Comparison of ENCODE assay signal across 25 mouse cellular contexts in genomic region chr11:74902416-74902815, GRCm38 (mm10). TPM values are rescaled to one million over a fixed set of nuclear protein-coding genes. Genes with fewer than 3 reads are reported as not detected.
A peak's percentile ranks its signal among the peaks of the same experiment; 100 is the strongest.
DNase-seq lines count a peak whose midpoint lies in the region; ATAC-seq and TF ChIP-seq lines count a peak whose summit lies in the region.
"Had no signal": no experiment of that assay in that cellular context is flagged by ENCODE, and none has a peak within 500 bp of the region (broad histone marks: within the 10 kb centered on the region; RNA-seq: fewer than 3 reads in every experiment).

No protein-coding gene starts in this region.

- no peak overlapping the region for H3K4me2 ChIP-seq in intestine, embryonic 16.5 days (ENCODE audit: low read depth, low read length)
- no peak overlapping the region for H3K4me2 ChIP-seq in intestine, embryonic 15.5 days (replicated peaks)
- no peak overlapping the region for H3K4me2 ChIP-seq in midbrain, embryonic 11.5 days
- no peak overlapping the region for H3K4me2 ChIP-seq in midbrain, postnatal 0 days (ENCODE audit: low read depth, low read length, poor library complexity, severe bottlenecking)
- peak overlapping the region; percentile 40 for H3K4me2 ChIP-seq in intestine, postnatal 0 days (replicated peaks; ENCODE audit: low read depth)
- H3K4me2 ChIP-seq in stomach, postnatal 0 days (replicated peaks; ENCODE audit: low read depth) = no peak overlapping the region
- H3K4me2 ChIP-seq: embryonic facial prominence, embryonic 12.5 days; forebrain, embryonic 13.5 days; forebrain, embryonic 15.5 days had no signal

- no peak for TF ChIP-seq CTCF in midbrain, postnatal 0 days (IDR thresholded peaks at IDR 0.05)
- TF ChIP-seq CTCF in intestine, postnatal 0 days (IDR thresholded peaks at IDR 0.05; ENCODE audit: low read depth) = no peak
- no peak for TF ChIP-seq CTCF in stomach, postnatal 0 days (IDR thresholded peaks at IDR 0.05; ENCODE audit: low read depth)

- no peak for TF ChIP-seq EP300 in stomach, postnatal 0 days (optimal IDR thresholded peaks at IDR 0.05)

- ATAC-seq in intestine, embryonic 16.5 days = no peak
- ATAC-seq in intestine, embryonic 15.5 days = no peak
- no peak for ATAC-seq in midbrain, embryonic 11.5 days (ENCODE audit: low FRiP score)
- no peak for ATAC-seq in midbrain, postnatal 0 days (ENCODE audit: low FRiP score)
- ATAC-seq in intestine, postnatal 0 days = no peak
- no peak for ATAC-seq in stomach, postnatal 0 days (ENCODE audit: low FRiP score, low TSS enrichment)
- ATAC-seq: activated CD4-positive, CD25-positive, alpha-beta regulatory T cell, adult 4 months; CD4-positive, CD25-positive, alpha-beta regulatory T cell, adult 4 months; forebrain, embryonic 13.5 days; forebrain, embryonic 15.5 days; forebrain, postnatal 0 days; Patski had no signal

- H3K9me3 ChIP-seq in intestine, embryonic 16.5 days (ENCODE audit: control insufficient read depth, low read length) = no peaks in the 10 kb centered on the region
- no peaks in the 10 kb centered on the region for H3K9me3 ChIP-seq in intestine, embryonic 15.5 days
- H3K9me3 ChIP-seq in midbrain, embryonic 11.5 days (ENCODE audit: control insufficient read depth, low read length) = no peaks in the 10 kb centered on the region
- H3K9me3 ChIP-seq in midbrain, postnatal 0 days (ENCODE audit: low read length) = no peaks in the 10 kb centered on the region
- no peaks in the 10 kb centered on the region for H3K9me3 ChIP-seq in intestine, postnatal 0 days (ENCODE audit: control insufficient read depth)
- no peaks in the 10 kb centered on the region for H3K9me3 ChIP-seq in stomach, postnatal 0 days (ENCODE audit: control insufficient read depth, low read length)
- H3K9me3 ChIP-seq: embryonic facial prominence, embryonic 10.5 days; embryonic facial prominence, embryonic 12.5 days; forebrain, embryonic 13.5 days; forebrain, embryonic 15.5 days had no signal

- DNase-seq in midbrain, embryonic 11.5 days (ENCODE audit: low spot score, missing footprints) = peak; percentile 57
- DNase-seq in midbrain, postnatal 0 days (ENCODE audit: low spot score) = no peak
- no peak for DNase-seq in stomach, postnatal 0 days (ENCODE audit: low spot score)
- no peak for DNase-seq in left cerebral cortex, postnatal 4 days
- no peak for DNase-seq in cerebellum, adult 9-11 months
- DNase-seq: adrenal gland, adult 2 months; adrenal gland, postnatal 10 days; adrenal gland, postnatal 25 days; B cell, adult 2 months; cerebellum, adult 11 months; cerebellum, adult 18-20 months; cerebellum, adult 8-10 months; cerebellum, postnatal 10 days; cerebellum, postnatal 25 days; forebrain, postnatal 0 days had no signal

- 76% methylated on average over 5 of the region's 5 CpGs for WGBS in intestine, embryonic 16.5 days
- 77% methylated on average over 5 of the region's 5 CpGs for WGBS in intestine, embryonic 15.5 days
- 90% methylated on average over 5 of the region's 5 CpGs for WGBS in midbrain, embryonic 11.5 days
- WGBS in midbrain, postnatal 0 days = 93% methylated on average over 5 of the region's 5 CpGs
- 68% methylated on average over 5 of the region's 5 CpGs for WGBS in intestine, postnatal 0 days
- WGBS in stomach, postnatal 0 days = 80% methylated on average over 5 of the region's 5 CpGs

- intact Hi-C loops in left cerebral cortex, postnatal 4 days (cut with DNase I) = no loop called here

- no peaks in the 10 kb centered on the region for H3K27me3 ChIP-seq in intestine, embryonic 16.5 days (replicated peaks; ENCODE audit: control insufficient read depth, insufficient read depth, low read length)
- H3K27me3 ChIP-seq in intestine, embryonic 15.5 days (replicated peaks) = no peaks in the 10 kb centered on the region
- no peaks in the 10 kb centered on the region for H3K27me3 ChIP-seq in midbrain, embryonic 11.5 days (ENCODE audit: control insufficient read depth, insufficient read depth, low read length)
- no peaks in the 10 kb centered on the region for H3K27me3 ChIP-seq in midbrain, postnatal 0 days (ENCODE audit: insufficient read depth, low read length)
- H3K27me3 ChIP-seq in intestine, postnatal 0 days (replicated peaks; ENCODE audit: control insufficient read depth, insufficient read depth, low read length) = no peaks in the 10 kb centered on the region
- H3K27me3 ChIP-seq in stomach, postnatal 0 days (ENCODE audit: control insufficient read depth, insufficient read depth, low read length) = no peaks in the 10 kb centered on the region
- H3K27me3 ChIP-seq: embryonic facial prominence, embryonic 12.5 days; forebrain, embryonic 13.5 days; forebrain, embryonic 15.5 days; Patski had no signal

- H3K9ac ChIP-seq in intestine, embryonic 16.5 days (ENCODE audit: low read depth, low read length) = no peak overlapping the region
- no peak overlapping the region for H3K9ac ChIP-seq in intestine, embryonic 15.5 days
- no peak overlapping the region for H3K9ac ChIP-seq in midbrain, embryonic 11.5 days (ENCODE audit: low read length)
- no peak overlapping the region for H3K9ac ChIP-seq in midbrain, postnatal 0 days (replicated peaks; ENCODE audit: low read length, poor library complexity, severe bottlenecking)
- H3K9ac ChIP-seq in intestine, postnatal 0 days (ENCODE audit: low read depth, low read length) = no peak overlapping the region
- no peak overlapping the region for H3K9ac ChIP-seq in stomach, postnatal 0 days (ENCODE audit: low read length)
- H3K9ac ChIP-seq: embryonic facial prominence, embryonic 12.5 days; forebrain, embryonic 13.5 days; forebrain, embryonic 15.5 days; forebrain, postnatal 0 days had no signal

- peaks cover 31% of the 10 kb centered on the region for H3K36me3 ChIP-seq in intestine, embryonic 16.5 days (ENCODE audit: control insufficient read depth, insufficient read depth, low read length)
- H3K36me3 ChIP-seq in intestine, embryonic 15.5 days = peaks cover 45% of the 10 kb centered on the region
- peaks cover 38% of the 10 kb centered on the region for H3K36me3 ChIP-seq in midbrain, embryonic 11.5 days (ENCODE audit: control insufficient read depth, insufficient read depth, low read length)
- peaks cover 69% of the 10 kb centered on the region for H3K36me3 ChIP-seq in midbrain, postnatal 0 days (ENCODE audit: insufficient read depth, low read length)
- H3K36me3 ChIP-seq in intestine, postnatal 0 days (ENCODE audit: control insufficient read depth, insufficient read depth) = peaks cover 68% of the 10 kb centered on the region
- peaks cover 26% of the 10 kb centered on the region for H3K36me3 ChIP-seq in stomach, postnatal 0 days (ENCODE audit: control insufficient read depth, insufficient read depth, low read length)

- no peak overlapping the region for H3K4me3 ChIP-seq in intestine, embryonic 16.5 days (ENCODE audit: low read length)
- no peak overlapping the region for H3K4me3 ChIP-seq in intestine, embryonic 15.5 days (replicated peaks)
- H3K4me3 ChIP-seq in midbrain, embryonic 11.5 days (ENCODE audit: low read depth, low read length) = no peak overlapping the region
- H3K4me3 ChIP-seq in midbrain, postnatal 0 days (ENCODE audit: low read depth, low read length) = no peak overlapping the region
- no peak overlapping the region for H3K4me3 ChIP-seq in intestine, postnatal 0 days (ENCODE audit: low read depth, low read length)
- H3K4me3 ChIP-seq in stomach, postnatal 0 days (ENCODE audit: low read depth, low read length) = no peak overlapping the region
- H3K4me3 ChIP-seq: embryonic facial prominence, embryonic 10.5 days; embryonic facial prominence, embryonic 12.5 days; forebrain, embryonic 13.5 days; forebrain, embryonic 15.5 days had no signal

- H3K4me1 ChIP-seq in intestine, embryonic 16.5 days (ENCODE audit: control insufficient read depth, insufficient read depth, low read length) = peaks cover 21% of the 10 kb centered on the region
- H3K4me1 ChIP-seq in intestine, embryonic 15.5 days (replicated peaks) = peaks cover 17% of the 10 kb centered on the region
- peaks cover 6% of the 10 kb centered on the region; the same call in 1 of the 2 replicates for H3K4me1 ChIP-seq in midbrain, embryonic 11.5 days (ENCODE audit: control insufficient read depth, insufficient read depth, low read length)
- no peaks in the 10 kb centered on the region for H3K4me1 ChIP-seq in midbrain, postnatal 0 days (ENCODE audit: insufficient read depth, low read length)
- no peaks in the 10 kb centered on the region for H3K4me1 ChIP-seq in intestine, postnatal 0 days (replicated peaks; ENCODE audit: control insufficient read depth, insufficient read depth, low read length)
- no peaks in the 10 kb centered on the region for H3K4me1 ChIP-seq in stomach, postnatal 0 days (replicated peaks; ENCODE audit: control insufficient read depth, insufficient read depth)
- H3K4me1 ChIP-seq: embryonic facial prominence, embryonic 12.5 days had no signal

- peak overlapping the region; percentile 63 for H3K27ac ChIP-seq in intestine, embryonic 16.5 days (ENCODE audit: low read length)
- no peak overlapping the region for H3K27ac ChIP-seq in intestine, embryonic 15.5 days
- H3K27ac ChIP-seq in midbrain, embryonic 11.5 days (ENCODE audit: low read depth, low read length) = no peak overlapping the region
- H3K27ac ChIP-seq in midbrain, postnatal 0 days (ENCODE audit: low read depth, low read length) = no peak overlapping the region
- peak overlapping the region; percentile 77 for H3K27ac ChIP-seq in intestine, postnatal 0 days (ENCODE audit: low read depth, low read length)
- peak overlapping the region; percentile 49 for H3K27ac ChIP-seq in stomach, postnatal 0 days (replicated peaks)
- H3K27ac ChIP-seq: embryonic facial prominence, embryonic 10.5 days; embryonic facial prominence, embryonic 12.5 days; forebrain, embryonic 13.5 days; forebrain, embryonic 15.5 days had no signal

RNA-seq across cellular contexts. Expression of gene Tsr1, which starts 4.5 kb away (rescaled TPM):
- 44.0 and 48.1 TPM in 2 replicates for polyA plus RNA-seq in intestine, embryonic 16.5 days (2015; fragmentation: Nextera tagmentation; extraction: Ambion mirVana)
- 49.6 and 53.5 TPM in 2 replicates for polyA plus RNA-seq in intestine, embryonic 15.5 days (2015; fragmentation: Nextera tagmentation; extraction: Ambion mirVana)
- polyA plus RNA-seq in midbrain, embryonic 11.5 days (2014; fragmentation: Nextera tagmentation; extraction: Ambion mirVana) = 48.9 and 51.3 TPM in 2 replicates
- 23.6 and 28.6 TPM in 2 replicates for total RNA-seq in midbrain, postnatal 0 days (2014; rRNA removed)
- 21.2 and 22.9 TPM in 2 replicates for polyA plus RNA-seq in midbrain, postnatal 0 days (2015; fragmentation: Nextera tagmentation; extraction: Ambion mirVana)
- polyA plus RNA-seq in intestine, postnatal 0 days (2015; fragmentation: Nextera tagmentation; extraction: Ambion mirVana) = 16.8 and 17.5 TPM in 2 replicates
- polyA plus RNA-seq in stomach, postnatal 0 days (2015; fragmentation: Nextera tagmentation; extraction: Ambion mirVana) = 22.3 and 22.5 TPM in 2 replicates
- total RNA-seq in left cerebral cortex, postnatal 4 days (2021) = 10 to 100 TPM; 37.7 to 42.4 TPM

RNA-seq across cellular contexts. Expression of gene Sgsm2, which starts 5.6 kb away (rescaled TPM):
- polyA plus RNA-seq in intestine, embryonic 16.5 days (2015; fragmentation: Nextera tagmentation; extraction: Ambion mirVana) = 4.2 and 4.5 TPM in 2 replicates
- 5.1 TPM in 2 replicates for polyA plus RNA-seq in intestine, embryonic 15.5 days (2015; fragmentation: Nextera tagmentation; extraction: Ambion mirVana)
- polyA plus RNA-seq in midbrain, embryonic 11.5 days (2014; fragmentation: Nextera tagmentation; extraction: Ambion mirVana) = 5.8 and 6.8 TPM in 2 replicates
- total RNA-seq in midbrain, postnatal 0 days (2014; rRNA removed) = 49.1 and 62.8 TPM in 2 replicates
- polyA plus RNA-seq in midbrain, postnatal 0 days (2015; fragmentation: Nextera tagmentation; extraction: Ambion mirVana) = 28.1 and 28.8 TPM in 2 replicates
- 2.3 and 2.4 TPM in 2 replicates for polyA plus RNA-seq in intestine, postnatal 0 days (2015; fragmentation: Nextera tagmentation; extraction: Ambion mirVana)
- 3.4 and 4.1 TPM in 2 replicates for polyA plus RNA-seq in stomach, postnatal 0 days (2015; fragmentation: Nextera tagmentation; extraction: Ambion mirVana)
- 10 to 100 TPM; 65.3 to 72.8 TPM for total RNA-seq in left cerebral cortex, postnatal 4 days (2021)

RNA-seq across cellular contexts. Expression of gene Smg6, which starts 23.2 kb away (rescaled TPM):
- 10.7 and 11.4 TPM in 2 replicates for polyA plus RNA-seq in intestine, embryonic 16.5 days (2015; fragmentation: Nextera tagmentation; extraction: Ambion mirVana)
- polyA plus RNA-seq in intestine, embryonic 15.5 days (2015; fragmentation: Nextera tagmentation; extraction: Ambion mirVana) = 11.9 and 12.4 TPM in 2 replicates
- polyA plus RNA-seq in midbrain, embryonic 11.5 days (2014; fragmentation: Nextera tagmentation; extraction: Ambion mirVana) = 16.0 and 17.9 TPM in 2 replicates
- 26.6 and 27.7 TPM in 2 replicates for total RNA-seq in midbrain, postnatal 0 days (2014; rRNA removed)
- 10.0 and 11.9 TPM in 2 replicates for polyA plus RNA-seq in midbrain, postnatal 0 days (2015; fragmentation: Nextera tagmentation; extraction: Ambion mirVana)
- polyA plus RNA-seq in intestine, postnatal 0 days (2015; fragmentation: Nextera tagmentation; extraction: Ambion mirVana) = 6.5 and 7.3 TPM in 2 replicates
- 6.1 and 6.7 TPM in 2 replicates for polyA plus RNA-seq in stomach, postnatal 0 days (2015; fragmentation: Nextera tagmentation; extraction: Ambion mirVana)
- total RNA-seq in left cerebral cortex, postnatal 4 days (2021) = 10 to 100 TPM; 30.5 to 31.2 TPM

RNA-seq across cellular contexts. Expression of gene Srr, which starts 23.3 kb away (rescaled TPM):
- 18.0 and 19.6 TPM in 2 replicates for polyA plus RNA-seq in intestine, embryonic 16.5 days (2015; fragmentation: Nextera tagmentation; extraction: Ambion mirVana)
- polyA plus RNA-seq in intestine, embryonic 15.5 days (2015; fragmentation: Nextera tagmentation; extraction: Ambion mirVana) = 16.1 and 16.6 TPM in 2 replicates
- polyA plus RNA-seq in midbrain, embryonic 11.5 days (2014; fragmentation: Nextera tagmentation; extraction: Ambion mirVana) = 25.9 and 29.7 TPM in 2 replicates
- total RNA-seq in midbrain, postnatal 0 days (2014; rRNA removed) = 40.5 and 43.1 TPM in 2 replicates
- polyA plus RNA-seq in midbrain, postnatal 0 days (2015; fragmentation: Nextera tagmentation; extraction: Ambion mirVana) = 35.6 and 37.6 TPM in 2 replicates
- polyA plus RNA-seq in intestine, postnatal 0 days (2015; fragmentation: Nextera tagmentation; extraction: Ambion mirVana) = 20.3 and 22.4 TPM in 2 replicates
- 8.0 and 9.7 TPM in 2 replicates for polyA plus RNA-seq in stomach, postnatal 0 days (2015; fragmentation: Nextera tagmentation; extraction: Ambion mirVana)
- 10 to 100 TPM; 65.6 to 66.2 TPM for total RNA-seq in left cerebral cortex, postnatal 4 days (2021)

Comparison
In these comparisons a context has a peak if more than half of its experiments do, and no peak if none do; other contexts are left out.
1. H3K27ac ChIP-seq: peak in intestine, embryonic 16.5 days (single experiment), intestine, postnatal 0 days (single experiment) and stomach, postnatal 0 days (single experiment); none in intestine, embryonic 15.5 days (single experiment), midbrain, embryonic 11.5 days (single experiment) and midbrain, postnatal 0 days (single experiment).